Mouse (Mus musculus) cerebellum, postnatal 4 days (tissue): ENCODE data around the gene Hoxd4.

Source experiments
- DNase-seq, 2 experiments: peaks; one replicate each; pipeline ENCODE4 v3.0.0; 2022; ENCODE audit warnings: low spot score in 2 of 2, mixed read lengths in 1 of 2

Hoxd4 gene

DNA sequence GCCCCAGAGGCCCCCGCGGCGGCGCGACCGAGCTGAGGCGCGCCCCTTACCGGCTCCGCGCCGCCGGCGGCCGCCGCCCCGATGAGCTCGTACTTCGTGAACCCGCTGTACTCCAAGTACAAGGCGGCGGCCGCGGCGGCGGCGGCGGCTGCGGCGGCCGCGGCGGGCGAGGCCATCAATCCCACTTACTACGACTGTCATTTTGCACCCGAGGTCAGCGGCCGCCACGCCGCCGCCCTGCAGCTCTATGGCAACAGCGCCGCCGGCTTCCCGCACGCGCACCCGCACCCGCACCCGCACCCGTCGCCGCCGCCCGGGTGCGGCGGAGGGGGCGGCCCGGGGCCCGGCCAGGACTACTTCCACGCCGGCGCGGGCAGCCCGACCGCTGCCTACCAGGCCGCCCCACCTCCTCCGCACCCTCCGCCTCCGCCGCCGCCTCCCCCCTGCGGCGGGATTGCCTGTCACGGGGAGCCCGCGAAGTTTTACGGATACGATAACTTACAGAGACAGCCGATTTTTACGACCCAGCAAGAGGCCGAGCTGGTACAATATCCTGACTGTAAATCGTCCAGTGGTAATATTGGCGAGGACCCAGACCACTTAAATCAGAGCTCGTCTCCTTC lies 6.2 kb upstream of the Hoxd4 start:
- DNase-seq = peak in 1 of 2 experiments; percentile 17

DNA sequence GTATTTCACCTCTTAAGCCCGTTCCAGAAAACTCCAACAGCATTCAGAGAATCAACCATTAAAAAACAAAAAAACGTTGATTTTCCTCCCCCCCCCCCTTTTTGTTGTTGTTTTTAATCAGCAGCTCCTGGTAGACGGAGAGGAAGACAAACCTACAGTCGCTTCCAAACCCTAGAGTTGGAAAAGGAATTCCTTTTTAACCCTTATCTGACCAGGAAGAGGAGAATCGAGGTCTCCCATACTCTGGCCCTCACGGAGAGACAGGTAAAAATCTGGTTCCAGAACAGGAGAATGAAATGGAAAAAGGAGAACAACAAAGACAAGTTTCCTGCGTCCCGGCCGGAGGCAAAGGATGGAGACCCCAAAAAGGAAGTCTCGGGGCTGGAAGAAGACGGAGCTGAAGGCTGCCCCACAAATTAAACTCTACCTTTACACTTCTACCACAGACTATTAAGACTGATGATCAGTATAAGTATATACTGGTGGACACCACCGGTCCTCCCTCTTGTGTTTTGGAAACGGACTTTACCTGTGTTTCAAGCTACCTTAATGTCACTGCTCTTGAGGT lies 5.3 kb upstream of the Hoxd4 start:
- no peak for DNase-seq

DNA sequence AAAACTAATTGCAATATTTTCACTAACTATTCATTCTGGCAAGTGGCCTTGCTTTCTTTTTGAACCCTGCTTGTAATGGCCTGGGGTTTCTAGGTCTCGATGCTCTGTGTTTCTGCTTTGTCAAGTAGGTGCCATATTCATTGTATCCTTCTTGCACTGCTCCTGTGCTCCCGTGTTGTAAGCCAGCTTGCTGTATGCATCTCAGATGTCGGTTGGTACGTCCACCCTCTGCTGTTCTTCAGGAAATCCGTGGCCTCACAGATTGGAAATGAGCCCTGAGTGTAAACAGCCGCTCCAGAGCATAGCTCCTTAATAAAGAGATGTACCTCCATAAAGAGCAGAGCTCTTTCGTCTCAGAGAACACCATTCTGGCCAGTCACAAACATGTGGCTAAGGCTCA lies 4.1 kb upstream of the Hoxd4 start:
- DNase-seq = peak in 1 of 2 experiments; percentile 13

DNA sequence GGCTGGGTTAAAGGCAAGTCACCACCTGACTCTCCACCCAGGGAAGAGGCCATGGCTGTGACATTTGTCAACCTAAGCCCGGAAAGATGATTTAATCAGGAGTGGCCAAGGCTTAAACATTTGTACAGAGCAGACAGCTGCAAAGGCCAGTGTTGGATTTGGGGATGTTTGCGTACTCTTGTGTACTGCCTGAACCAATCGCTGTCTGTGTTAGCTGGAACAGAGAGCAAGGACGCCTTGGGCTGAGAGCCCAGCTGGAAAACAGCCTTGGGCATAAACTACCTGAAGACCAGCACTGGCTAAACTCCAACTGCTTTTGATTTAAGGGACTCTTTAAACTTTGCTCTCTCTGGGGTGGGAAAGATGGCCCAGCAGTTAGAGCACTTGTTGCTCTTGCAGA lies 3.1 kb upstream of the Hoxd4 start:
- DNase-seq = no peak

DNA sequence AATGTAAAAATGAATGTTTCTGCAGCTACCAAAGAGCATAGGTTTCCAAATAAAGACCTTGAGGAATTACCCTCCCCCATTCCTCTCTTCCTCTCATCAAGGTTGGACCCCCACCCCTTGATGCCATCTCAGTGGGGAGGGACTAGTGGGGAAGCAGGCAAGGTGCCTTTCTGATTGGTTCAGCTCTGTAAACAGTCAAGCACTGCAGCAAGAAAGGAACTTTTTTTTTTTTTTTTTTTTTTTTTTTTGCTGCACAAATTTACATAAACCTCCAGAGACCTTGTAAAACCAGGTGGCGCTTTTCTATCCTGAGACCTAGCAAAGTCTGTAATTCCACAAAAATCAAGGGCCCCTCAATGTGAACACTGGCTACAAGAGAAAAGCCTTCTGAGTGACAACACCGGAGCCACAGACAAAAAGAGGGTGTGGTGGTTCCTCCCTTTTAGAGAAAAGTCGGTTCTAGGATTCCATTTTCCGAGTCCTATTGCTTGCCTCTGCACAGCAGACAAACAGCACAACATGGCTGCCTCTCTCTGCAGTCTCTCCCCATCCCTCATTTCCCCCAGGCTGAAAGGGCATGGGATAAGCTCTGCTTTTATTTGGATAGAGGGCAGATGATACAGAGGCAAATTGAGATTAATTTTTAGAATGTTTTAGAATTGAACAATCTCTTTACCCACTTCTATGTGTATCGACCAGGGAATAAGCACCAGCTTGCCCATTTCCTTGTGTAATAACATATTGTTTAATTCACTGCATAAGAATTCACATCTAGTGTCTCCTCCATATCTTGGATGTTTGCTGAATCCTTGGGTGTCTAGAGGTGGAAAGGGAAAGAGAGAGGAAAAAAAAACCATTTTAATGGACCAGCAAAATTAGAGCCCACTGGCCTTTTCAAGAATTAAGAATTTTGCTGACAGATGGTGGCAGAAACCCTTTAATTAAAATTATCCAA lies 2.0 kb upstream of the Hoxd4 start:
- DNase-seq = no peak

DNA sequence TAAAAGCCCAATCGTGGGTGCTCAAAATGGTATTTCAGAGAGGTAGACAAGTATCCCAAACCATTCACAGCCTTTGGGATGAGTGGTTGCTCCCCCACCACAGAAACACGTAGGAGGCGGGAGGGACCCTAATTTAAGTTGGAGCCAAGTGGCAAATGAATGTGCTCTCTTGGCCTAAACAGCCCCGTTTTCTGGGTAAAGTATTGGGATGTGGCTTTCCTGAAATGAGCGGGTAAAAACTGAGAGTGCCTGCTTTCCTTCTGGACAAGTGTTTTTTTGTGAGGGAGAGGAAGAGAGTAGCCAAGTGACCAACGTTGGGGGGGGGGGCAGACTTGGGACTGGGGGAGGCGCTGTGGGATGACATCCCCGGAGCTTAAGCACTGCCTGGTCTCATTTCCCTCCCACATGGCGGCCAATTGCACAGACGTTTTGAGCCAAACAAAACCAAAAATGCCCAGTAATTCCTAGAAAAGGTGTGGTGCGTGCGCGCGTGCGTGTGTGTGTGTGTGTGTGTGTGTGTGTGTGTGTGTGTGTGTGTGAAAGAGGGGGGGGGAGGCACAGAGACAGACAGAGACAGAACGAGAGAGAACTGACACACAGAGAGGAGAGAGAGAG lies 693 bp upstream of the Hoxd4 start:
- DNase-seq = no peak

DNA sequence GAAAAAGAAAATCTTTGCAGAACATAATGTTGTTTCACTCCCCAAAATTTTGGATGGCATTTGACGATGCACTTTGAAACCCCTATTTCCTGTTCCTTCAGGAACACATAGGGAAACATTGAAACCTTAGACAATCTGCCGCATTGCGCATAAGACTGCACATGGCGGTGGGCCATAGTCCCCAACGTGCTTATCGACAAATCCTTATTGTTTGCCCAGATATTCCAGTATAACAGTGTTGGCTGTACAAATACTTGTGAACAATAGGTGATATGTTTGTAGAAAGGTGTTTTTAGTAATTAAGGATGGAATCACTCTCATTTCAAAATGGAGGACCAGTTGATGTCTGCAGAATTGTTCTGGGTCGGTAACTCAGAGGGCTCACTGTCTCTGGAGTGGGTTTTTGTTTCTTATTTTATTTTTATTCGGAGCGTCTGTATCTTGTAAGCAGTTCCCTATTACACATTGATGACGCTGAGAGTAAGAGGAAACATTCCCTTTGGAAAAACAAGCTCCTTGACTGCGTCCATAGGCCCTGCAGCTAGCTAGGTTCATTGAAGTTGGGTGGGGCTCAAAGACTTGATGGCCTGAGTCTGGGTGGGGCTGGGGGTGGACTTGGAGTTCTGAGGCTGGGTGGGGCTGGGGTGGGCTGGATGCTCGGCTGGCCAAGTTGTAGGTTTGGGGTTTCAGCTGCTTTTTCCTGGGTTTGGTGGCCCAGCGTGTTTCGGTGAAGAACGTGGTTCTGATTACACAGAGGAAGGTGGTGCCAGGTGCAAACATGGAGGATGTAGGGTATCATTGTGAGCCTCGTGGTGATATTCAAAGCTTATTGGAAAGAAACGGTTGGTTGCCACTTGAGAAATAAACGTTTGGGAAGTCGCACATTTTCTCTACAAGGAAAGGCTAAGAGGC lies 1.8 kb downstream of the Hoxd4 start:
- no peak for DNase-seq

DNA sequence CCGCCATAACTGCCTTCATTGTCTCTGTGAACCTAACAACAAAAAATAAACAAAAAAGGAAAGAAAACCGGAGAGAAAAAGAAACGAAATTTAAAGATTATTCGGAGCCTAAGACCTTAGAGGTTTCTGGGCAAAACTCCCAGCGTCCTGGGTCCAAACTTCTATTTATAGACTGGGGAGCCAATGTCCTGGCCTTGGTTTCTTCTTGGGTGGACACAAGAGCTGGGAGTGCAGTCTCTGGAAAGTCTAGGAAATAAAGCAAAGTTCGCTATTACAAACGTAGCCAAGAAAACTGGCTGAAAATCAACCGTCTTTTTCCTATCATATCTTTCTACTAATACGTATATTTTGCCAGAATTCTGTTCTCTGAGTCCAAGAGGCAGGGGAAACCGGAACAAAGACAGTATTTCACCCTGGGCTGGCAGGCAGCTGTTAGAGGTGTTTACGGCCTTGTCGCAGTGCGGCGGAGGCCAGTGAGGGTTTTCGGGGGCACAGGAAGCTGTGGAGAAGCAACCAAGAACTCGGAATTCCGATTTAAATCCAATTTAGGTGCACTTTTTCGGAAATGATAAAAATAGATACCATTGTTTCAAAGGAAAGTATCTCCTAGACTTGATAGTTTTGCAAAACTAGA lies 2.5 kb downstream of the Hoxd4 start:
- DNase-seq = no peak

DNA sequence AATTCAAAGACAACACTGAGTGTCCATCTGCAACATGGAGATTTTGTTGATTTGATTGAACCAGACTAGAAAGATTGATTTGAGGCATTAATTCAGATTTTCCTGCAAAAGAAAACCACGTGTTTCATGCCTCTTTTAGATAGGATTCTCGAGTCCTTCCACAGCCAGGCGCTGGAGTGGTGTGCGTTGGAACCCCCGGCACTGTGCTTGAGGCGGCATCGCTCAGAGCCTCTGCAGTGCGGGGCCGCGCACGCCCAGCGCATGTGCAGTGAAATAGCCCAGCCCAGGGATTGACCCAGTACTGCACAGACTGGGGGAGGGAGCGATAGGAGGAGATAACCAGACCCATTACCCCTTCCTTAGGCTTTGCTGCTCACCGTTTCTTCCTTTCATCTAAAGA lies 3.2 kb downstream of the Hoxd4 start:
- DNase-seq = no peak

DNA sequence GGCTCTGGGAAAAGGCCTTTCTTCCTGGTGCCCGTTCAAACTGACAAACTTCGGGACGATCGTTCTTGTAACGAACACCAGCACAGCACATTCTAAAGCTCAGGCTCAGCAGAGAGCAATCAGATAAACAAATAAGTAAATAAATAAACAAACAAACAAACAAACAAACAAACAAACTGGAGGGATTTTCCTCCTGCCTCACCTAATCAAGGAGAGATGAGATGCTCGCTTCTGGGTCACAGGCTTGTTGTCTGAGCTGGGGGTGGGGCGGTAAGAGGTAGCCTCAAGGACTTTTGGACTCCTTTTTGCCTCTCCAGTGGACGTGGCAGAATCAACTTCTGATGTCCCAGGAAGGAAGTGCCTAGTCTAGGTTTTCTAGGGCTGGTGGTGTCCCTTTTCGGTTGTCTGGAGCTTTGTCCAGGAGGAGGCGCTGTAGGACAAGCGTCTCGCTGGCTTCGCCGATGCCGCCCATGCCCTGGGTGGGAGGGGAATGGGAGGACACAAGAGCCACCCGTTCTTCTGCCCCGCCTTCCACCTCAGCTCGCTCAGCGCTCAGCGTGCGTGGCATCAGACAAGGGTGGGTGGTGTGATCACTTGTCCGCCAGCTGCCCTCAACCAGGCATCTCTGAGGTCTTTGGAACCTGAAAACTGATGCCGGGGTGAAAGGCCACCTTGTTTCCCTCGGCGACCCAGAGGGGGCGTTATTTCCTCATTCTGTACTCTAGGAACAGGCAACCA lies 3.9 kb downstream of the Hoxd4 start:
- peak; percentile 90 to 92 for DNase-seq

DNA sequence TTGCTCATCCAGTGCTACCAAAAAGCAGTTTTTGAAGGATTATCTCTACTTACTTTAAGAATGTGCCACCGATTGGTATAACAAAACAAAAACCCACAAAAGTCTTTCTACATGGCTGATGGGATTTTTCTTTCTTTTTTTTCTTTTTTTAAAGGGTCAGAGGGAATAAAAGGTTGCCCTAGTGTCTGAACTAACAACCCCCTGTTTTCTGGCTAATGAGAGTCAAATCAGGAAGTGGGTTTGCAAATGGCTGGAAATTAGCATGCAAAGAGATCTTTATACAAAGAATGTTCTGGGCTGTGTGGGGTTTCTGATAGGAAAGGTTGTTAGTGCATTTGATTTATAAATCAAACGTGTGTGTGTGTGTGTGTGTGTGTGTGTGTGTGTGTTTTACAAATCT lies 8.7 kb downstream of the Hoxd4 start:
- DNase-seq = no peak

DNA sequence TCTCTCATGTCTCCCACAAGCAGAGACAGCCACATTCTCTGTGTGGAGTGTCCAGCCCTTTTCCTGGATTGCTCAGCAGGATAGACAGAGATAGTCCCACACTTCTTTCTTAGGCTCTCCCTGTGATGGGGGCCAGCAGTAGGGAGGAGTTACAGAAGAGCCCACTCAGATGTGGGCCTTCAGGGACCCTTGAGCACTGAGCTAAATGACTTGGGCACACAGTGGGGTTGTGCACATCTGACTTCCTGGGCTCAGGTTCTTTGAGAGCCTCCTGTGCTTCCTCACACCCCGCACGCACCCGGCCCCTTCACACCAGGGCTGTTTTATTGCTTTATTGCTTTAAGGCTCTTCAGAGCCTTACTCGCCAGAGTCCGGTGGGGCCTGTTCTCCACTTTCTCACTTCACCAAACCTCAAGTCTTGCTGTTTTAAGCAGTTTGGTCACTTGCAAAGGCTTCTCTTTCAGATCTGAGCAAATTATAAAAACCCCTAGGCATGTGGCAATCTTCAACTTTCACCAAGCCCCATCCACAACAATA lies 9.3 kb downstream of the Hoxd4 start:
- DNase-seq = no peak

DNA sequence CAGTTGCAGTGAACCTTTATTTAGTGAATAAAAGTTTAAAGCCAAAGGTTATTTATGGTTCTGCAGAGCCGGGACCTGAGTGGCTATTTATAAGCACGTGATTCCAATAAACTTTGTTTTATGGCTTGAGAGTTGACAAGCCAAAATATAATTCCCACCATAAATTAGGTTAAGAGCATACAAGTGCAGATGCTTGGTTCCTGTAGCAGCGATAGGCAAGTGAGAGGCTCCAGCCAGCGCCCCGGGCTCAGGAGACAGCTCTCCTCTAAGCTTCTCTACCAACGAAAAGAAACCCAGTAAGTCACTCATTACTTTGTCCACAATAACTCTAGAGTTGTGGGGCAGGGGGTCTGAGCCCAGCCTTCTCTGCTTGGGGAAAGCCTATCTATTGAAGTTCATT lies 10.2 kb downstream of the Hoxd4 start:
- no peak for DNase-seq

DNA sequence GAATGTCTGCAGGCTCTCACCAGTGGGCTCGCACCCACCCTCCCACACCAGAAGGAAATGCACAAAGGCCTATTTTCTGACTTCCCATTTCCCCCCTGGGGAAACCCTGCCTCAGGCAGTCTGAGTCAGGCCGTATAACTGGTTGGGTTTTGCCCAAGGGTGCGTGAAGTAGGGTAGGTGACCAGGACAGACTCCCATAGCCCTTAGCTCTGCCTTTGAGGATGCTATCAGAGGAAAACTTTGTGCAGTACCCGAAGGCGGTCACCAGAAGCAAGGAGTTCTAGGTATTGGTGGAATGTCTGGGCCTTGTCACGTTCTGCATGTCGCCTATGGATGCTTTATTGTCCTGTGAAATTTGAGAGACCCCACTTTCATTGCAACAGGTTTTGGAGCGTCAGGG lies 11.2 kb downstream of the Hoxd4 start:
- no peak for DNase-seq

DNA sequence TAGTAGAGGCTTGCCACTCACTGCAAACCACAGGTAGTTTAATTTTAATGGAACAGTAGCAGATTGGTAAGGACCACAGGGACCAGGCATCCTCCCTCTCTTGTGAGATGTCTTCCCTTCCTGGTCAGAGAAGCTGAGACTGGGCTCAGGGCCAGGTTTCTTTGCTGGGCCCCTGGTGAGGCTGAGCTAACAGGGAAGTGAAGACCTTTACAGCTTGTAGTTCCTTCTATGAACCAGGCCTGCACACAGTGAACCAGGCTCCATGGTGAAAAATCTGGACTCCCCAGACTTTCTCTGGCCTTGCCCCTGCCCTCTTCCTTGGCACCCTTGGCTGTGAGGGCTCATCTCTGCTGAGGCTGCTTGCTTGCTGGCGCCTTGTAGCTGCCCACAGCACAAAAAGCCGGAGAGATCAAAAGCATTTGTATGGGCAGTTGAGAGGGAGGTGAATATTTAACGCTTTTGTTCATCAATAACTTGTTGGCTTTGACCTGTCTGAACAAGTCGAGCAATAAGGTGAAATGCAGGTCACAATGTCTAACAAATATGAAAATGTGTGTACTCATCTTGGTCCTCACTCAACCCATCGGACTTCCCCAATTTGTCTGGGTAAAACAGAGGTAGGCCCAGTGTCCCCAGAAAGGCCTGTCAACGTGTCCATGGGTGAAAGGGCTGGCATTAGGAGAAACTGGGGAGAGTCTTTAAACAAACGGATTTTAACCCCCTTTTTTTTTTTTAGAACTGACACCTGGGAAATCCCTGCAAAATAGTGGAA lies 12.7 kb downstream of the Hoxd4 start:
- DNase-seq = peak in 1 of 2 experiments; percentile 12

DNA sequence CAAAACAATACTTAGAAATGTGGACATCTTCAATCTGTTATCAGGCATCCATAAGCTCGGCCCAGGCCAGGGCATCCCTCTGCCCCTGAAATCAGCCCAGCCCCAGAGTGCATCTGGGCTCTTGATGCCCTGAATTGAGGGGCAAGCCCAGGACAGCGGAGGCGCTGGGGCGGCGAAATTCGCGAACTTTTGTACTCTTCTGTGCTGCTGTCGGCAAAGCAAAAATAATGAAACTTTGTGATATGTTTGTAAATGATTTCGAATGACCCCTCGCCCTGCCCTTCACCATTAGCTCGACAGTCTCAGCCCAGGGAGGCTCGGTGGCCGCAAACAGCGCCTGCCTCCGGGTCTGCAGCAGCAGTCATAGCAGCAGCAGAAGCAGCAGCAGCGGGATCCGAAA lies 13.4 kb downstream of the Hoxd4 start:
- peak in 1 of 2 experiments; percentile 21 for DNase-seq

DNA sequence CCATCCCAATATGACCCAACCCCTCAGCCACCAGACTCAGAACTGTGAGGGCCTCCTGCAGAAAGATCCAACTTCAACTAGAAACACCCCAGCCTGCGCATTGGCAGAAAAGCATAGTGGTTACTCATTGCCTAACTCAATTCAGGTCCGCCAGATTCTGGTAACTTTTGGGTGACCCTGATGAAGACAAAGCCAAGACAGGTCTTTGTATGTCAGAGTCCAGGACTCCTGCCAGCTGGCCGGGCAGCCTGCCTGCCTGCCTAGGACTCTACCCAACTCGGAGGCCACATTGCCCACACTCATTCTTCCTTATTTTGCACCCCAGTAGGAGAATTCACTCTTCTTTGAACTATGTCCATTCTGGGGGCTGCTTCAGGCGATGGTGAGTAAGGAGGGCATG lies 14.8 kb downstream of the Hoxd4 start, which contains the start of gene Gm28230:
TSS of gene Gm28230 (plus strand) at position 178 of the 400 bp plus-strand sequence.
- DNase-seq = peak in 1 of 2 experiments; percentile 20

DNA sequence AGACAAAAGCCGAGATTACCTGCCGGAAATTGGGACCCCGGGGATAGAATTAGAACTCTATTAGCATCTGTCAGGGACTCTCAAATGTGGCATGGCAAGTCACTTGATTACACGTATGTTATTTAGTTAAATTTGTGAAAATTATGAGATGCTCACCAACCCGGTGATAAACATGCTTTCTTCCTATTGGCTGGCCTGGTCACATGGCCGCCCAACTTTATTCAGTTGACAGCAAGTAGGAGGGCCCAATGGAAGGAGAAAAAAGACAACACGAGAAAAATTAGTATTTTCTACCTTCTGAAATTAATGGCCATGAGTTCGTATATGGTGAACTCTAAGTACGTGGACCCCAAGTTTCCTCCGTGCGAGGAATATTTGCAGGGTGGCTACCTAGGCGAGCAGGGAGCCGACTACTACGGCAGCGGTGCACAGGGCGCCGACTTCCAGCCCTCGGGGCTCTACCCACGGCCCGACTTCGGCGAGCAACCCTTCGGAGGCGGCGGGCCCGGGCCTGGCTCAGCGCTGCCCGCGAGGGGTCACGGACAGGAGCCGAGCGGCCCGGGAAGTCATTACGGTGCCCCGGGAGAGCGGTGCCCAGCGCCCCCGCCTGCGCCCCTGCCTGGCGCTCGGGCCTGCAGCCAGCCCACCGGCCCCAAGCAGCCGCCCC lies 15.4 kb downstream of the Hoxd4 start:
- peak in 1 of 2 experiments; percentile 19 for DNase-seq
